Mouse (Mus musculus) left cerebral cortex, postnatal 14 days (tissue): ENCODE results near the gene Tmem39a. TPM values are rescaled to one million over a fixed set of nuclear protein-coding genes. Genes with fewer than 3 reads are reported as not detected.
A peak's percentile ranks its signal among the peaks of the same experiment; 100 is the strongest.

ENCODE experiments used
- DNase-seq, 2 experiments: peaks; one replicate each; pipeline ENCODE4 v3.0.0; 2021 to 2022; ENCODE audit warnings: low spot score in 2 of 2, mixed read lengths in 1 of 2
- intact Hi-C: fragments of 180-260 bp; cut with DNase I; formaldehyde crosslinking; loops from one replicate; pipeline ENCODE4 v1.15.1; 2025
- long read RNA-seq, 2 experiments: library from polyadenylated mRNA; stranded (forward); transcript quantifications; one replicate each; pipeline ENCODE4 v2.0.0; 2021
- total RNA-seq, 2 experiments: library from RNA; stranded (reverse); gene quantifications; 2 replicates each; pipeline ENCODE4 v1.2.3; 2021

Gene Tmem39a
- 10 to 100 TPM; 21.7 to 24.5 TPM for total RNA-seq
- long read RNA-seq, experiment 1, partial matches to known transcripts, result 0 of 2 reads
- long read RNA-seq, experiment 1, other reads (novel, unspliced or antisense), result 1 of 2 reads
- long read RNA-seq, experiment 2, partial matches to known transcripts, result 0 of 3 reads
- long read RNA-seq, experiment 2, other reads (novel, unspliced or antisense), result 2 of 3 reads

DNA sequence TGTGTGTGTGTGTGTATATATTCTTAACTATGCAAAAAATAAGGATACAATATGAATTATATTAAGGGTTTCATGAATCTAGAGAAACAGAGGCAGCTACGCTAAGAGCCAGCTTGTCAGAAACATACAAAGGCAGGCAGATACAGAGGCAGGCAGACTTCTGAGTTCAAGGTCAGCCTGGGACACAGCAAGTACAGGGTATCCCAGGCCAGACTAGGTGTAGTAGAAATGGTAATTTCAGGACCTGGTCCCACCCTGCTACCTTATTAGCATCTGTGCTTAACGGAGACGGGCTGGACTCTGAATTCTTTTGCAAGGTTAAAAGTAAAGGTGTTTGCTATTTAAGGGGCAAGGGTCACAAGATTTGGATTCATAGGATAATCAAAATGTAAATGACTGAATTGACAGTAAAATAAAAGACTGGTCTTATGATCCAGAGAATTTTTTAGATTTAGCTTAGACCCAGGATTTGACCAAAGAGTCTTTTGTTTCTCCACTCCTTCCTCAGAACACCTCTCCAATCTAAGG is at the start of gene Tmem39a:
Gene Tmem39a, plus strand, starts transcription at position 478 of the 528 bp plus-strand sequence.
- intact Hi-C loops, result no loop called here
- no peak for DNase-seq

DNA sequence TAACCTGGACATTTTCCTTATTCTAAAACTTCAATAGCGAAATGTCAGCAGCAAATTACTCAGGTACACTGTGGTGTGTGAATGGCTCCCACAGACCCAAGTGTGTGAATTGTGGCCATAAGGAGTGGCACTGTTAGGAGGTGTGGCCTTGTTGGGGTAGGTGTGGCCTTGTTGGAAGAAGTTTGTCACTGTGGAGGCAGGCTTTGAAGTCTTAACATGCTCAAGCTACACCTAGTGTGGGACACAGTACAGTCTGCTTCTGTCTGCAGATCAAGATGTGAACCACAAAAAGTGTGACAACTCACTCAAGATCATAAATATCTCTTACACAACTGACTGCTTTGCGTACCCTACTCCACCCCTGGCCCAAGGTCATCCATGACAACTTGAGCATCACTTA is 47.7 kb upstream of the Tmem39a start:
- no peak for DNase-seq
- intact Hi-C loops, result no loop called here

DNA sequence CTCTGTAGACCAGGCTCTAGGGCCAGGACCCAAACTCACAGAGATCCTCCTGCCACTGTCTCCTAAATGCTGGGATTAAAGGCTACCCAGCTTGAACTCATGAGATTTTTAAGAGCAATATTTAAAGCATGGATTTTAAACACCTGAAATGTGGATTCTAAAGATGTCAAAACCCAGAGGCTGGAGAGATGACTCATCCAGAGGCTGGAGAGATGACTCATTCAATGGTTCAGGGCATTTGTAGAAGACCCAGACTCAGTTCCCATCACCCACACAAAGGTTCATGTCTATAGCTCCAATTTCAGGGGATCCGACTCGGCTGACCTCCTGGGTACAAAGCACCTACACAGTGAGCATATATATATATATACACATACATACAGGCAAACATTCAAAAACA is 39.4 kb upstream of the Tmem39a start:
- intact Hi-C loops, result no loop called here
- DNase-seq, result no peak

DNA sequence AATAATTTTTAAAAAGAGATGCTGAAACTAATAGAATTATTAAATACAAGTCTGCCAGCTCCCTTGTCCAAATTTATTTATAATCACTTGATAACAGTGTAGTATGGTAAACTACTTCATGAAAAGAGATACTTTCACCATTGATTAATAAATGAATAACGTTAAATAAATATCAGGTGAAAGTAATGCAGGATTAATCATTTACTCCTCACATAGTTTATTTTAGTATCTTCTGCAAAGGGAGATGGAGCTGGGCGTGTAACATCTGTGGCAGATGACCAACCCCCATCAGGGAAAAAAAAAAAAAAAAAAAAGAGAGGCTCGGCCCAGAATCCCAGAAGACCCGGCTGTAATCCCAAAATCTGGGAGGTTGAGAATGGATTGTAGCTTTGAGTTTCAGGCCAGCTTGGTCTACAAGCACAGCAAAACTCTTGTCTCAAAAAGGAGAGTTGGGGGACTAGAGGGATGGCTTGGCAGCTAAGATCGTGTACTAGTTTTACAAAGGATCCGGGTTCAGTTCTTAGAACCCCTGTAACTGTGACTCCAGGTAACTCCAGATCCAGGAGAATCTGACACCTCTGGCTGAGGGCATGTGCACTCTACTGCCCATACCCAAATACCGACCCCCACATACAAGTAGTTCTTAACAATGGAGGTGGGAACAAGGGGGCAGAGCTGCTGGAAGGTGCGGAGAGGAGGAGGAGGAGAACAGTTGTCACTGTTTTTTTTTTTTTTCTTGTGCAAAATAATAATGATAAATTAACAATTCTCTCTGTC is 37.1 kb upstream of the Tmem39a start:
- intact Hi-C loops, result no loop called here

DNA sequence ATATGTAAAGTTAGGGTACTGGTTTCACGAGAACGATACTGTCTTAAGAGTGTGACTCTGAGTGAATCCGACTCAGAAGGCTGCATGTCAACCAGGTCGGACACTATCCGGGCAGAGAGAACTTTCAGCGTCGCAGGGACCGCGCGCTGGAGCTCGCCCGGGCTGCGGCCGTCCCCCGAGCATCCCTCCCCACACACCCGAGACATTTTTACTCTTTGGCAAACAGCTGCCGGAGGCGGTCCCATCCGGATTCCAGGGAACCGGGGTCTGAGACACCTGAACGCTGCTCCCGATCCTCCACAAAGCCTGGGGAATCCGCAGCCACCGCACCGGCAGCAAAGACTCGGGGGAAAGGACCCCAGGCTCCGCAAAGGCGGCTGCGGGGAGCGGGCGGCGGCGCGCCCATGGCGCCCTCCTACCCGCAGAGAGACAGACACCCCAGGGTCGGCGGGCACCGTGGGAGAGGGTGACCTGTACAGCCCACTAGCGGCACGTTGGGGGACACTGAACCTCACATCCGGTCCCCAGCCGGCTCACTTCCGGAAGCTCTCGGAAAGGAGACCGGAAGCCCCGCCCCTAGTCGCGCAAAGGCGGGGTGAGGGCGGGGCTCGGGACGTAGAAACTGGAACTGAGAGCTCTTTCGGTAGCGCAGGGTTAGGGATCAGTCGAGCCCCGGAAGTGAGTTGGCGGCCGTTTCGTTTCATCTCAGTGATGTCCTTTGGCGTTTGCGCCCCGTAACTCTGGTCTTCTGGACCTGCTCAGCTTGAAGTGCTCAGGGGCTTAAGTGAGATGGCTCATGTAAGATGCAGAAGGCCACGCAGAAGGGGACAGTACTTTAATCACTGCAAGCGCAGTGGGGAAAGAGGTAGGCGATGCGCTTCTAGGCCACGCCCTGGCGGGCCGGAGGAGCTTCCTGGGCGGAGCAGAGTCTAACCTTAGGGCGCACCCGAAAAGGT is 36.1 kb upstream of the Tmem39a start, which contains the start of gene Timmdc1:
Gene Timmdc1, minus strand, starts transcription at position 535 of the 956 bp plus-strand sequence.
- DNase-seq, result peak; percentile 95 to 96
- intact Hi-C loops, result no loop called here

More for the DNA sequence above, 37.1 kb upstream of the Tmem39a start:
- no peak for DNase-seq

DNA sequence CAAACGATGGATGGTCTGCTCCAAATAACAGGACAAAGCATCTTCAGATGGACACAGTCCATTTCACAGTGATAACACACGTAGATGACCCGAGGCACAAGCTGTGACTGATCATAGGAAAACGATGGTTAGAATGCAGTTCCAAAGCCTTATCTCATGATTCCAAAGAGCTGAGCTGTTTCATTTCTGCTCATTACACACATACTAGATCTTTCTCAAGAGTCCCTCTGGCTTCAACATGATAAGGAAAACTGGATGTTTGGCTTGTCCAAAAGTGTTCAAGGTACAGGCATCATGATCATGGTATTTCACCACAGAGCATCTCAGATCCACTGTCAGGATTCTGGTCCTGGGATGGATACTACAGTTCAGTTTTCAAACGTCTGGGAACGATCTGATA is 32.2 kb upstream of the Tmem39a start:
- intact Hi-C loops, result no loop called here
- DNase-seq, result no peak

DNA sequence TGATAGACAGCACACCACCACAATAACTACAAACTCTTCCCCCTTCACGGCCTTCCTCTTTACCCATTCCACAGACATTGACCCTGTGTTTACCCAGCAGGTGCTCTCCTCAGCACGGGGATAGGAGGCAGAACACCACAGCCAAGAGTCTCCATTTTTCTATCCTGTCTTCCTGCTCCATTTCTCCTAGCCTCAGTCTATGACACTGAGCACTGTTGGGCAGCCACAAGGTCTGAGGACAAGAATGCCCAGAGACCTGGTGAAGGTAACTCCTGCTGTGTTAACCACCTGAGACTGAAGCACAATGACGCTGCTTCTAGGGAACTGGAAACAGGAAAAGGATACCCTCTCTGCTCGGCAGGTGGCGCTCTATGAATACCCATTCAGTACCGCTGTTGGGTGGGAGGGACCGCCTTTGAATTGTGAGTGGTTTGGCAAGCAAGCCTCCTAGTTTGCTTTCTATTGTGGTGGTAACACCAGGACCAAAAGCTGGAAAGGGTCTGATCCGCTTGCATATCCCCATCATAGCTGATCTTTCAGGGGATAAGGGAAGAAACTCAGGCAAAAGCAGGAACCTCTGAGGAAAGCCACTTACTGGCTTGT is 21.9 kb upstream of the Tmem39a start:
- DNase-seq, result peak; percentile 81 to 82
- intact Hi-C loops, result loop anchor here (10.0 kb wide), 1 partner anchor 278 kb away; no protein-coding TSS in a partner anchor

DNA sequence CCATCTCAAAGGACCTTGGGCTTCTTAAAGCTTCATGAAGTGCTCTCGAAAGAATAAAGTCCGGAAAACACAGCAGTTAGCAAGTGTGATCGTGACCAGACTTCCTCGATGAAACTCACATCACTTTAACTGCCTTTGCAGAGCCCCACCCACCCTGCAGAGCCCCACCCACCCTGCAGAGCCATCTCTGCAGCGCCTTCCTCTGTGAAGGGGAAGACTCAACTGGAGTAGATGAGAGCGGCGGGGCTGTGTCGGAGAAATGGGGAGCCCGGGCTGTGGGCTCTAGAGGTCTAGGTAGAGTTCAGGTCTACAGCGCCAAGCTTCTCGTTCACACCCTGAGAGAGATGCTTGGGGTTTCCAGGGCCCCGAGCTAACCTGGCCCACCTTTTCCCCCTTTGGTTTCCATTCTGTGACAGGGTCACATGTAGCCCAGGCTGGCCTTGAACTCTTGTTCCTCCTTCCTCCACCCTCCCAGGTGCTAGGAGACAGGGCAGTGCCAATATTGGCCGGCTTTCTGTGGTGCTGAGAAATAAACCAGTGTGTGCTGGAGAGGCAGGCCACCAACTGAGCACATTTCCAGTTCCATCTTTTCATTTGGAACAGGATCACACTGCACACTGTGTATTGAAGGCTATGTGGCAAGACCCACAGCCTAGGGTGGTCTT is 19.6 kb upstream of the Tmem39a start:
- intact Hi-C loops, result loop anchor here (10.0 kb wide), 1 partner anchor 276 kb away; no protein-coding TSS in a partner anchor
- no peak for DNase-seq

DNA sequence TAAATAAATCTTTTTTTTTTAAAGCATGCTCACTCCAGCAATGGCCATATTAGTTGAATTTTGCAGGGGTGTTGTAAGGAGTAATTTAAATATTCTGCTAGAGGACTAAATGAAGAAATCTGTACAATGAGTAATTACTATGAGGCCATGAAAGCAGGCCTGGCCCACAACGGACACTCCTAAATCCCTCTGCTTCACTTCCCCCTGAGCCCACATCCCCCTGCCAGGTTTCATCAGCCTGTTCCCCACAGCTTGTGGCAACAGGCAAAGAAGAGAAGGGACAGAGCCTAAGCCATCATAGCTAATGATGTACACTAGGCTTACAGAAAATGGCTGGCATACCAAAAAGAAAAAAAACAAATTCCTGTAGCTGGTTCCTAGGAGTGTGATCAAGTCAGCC is 10.5 kb upstream of the Tmem39a start:
- no peak for DNase-seq
- intact Hi-C loops, result no loop called here

DNA sequence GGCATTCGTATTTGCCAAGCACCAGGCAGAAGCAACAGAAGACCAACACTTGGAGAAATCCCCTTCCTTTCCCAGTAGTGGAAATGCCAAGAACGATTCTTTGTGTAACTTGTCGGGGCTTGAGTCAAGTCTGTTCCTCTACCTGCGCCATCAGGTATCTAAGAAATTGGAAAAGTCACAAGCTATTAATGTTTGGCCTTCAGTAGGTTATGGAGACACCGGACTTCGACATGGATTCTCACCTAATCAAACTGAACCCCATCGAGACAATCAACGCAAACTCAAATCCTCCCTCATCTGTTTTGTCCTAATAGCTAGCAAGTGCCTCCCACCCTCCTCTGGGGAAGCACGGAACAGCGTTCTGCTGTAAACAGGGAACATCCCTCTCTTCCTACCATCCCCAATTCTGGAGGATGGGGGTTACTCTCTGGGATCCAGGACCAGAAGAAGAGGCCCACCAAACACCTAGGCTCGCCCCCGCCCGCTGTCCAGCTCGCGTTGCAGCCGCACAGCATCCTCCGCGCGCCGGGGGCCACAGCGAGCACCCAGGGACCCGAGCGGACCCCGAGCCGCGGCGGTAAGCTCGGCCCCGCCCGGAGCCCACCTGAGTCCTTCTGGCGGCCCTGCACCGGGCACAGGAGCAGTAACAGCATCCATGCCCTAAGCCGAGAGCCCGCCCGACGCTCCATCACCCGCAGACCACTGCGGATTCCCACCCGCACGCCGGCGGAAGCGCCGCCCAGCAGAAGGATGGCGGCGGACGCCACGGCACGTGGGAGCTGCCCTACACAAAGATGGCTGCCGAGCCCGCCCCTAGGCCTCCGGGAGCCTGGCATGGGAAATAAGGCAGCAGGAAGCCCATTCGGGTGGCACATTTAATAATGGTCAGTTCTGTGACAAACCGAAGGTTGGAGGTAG is 8.8 kb upstream of the Tmem39a start, which contains the start of gene Poglut1:
Gene Poglut1, minus strand, starts transcription at position 780 of the 918 bp plus-strand sequence.
- DNase-seq, result peak; percentile 75 to 84
- intact Hi-C loops, result no loop called here

DNA sequence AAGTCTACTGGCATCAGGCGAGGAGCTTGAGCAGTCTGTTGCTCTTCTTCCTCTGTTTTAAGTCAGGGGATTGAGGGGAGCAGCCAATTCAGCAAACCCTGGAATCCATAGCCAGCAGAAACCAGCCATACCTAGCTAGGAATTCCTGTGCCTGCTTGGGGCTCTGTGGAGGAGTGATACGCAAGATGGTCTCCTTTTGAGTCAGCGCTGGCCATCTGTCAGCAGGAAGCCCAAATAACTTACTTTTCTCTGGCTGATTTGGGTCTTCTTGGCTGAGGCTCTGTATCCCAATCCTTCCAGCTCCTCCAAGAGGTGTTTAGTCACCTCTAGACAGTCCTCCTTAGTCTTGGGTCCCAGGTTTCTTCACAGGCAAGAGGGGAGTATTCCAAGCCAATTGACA is 2.5 kb upstream of the Tmem39a start:
- intact Hi-C loops, result no loop called here
- DNase-seq, result no peak

DNA sequence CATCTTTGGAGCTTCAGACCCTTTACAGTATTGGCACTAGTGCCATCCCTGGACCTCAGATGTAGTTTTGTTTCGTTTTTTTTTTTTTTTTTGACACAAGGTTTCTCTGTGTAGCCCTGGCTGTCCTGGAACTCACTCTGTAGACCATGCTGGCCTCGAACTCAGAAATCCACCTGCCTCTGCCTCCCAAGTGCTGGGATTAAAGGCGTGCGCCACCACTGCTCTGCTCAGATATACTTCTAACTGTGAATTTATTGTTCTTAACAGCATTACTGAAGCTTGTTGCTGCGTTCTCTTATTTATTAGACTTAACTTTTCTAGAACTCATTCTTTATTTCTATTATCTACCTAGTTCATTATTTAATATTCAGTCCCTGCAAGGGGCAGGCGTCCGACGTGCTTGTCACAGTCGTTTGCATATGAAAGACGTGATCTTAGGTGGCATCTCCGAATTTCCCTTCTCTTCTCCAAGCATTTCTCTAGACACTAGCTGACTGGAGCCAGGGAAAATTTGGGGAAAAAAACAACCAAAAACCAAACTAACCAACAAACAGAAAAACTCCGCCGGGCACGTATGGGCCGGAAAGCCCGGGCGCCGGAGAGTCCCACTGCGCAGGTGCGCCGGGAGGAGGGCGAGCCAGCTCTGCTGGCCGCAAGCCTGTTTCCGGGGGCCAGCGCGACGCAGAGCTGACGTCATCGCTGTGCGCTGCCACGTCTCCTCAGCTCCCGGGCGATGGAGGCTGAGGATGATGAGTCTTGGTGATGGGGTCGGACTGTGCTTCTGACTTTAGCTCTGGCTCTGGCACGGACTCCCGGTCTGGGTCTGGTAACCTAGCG is 3.9 kb downstream of the Tmem39a start:
- peak; percentile 94 to 97 for DNase-seq
- intact Hi-C loops, result no loop called here

DNA sequence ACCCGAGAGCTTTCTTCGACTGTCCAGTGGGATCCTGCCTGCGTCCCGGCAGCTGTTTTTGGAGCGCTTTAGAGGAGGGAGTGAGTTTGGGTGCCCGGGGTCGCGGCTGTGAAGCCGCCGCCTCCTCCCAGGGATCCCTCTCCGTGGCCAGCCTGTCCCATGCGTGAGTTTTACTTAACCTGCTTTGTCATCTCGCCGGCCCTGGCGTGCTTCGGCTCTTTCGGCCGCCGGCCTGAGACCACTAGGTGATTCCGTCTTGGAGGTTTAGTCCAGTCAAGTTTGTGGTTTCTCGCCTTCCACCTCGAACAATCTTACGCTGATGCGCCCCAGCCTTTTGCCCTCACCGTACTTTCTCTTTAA is 4.5 kb downstream of the Tmem39a start:
- DNase-seq, result no peak
- intact Hi-C loops, result no loop called here

DNA sequence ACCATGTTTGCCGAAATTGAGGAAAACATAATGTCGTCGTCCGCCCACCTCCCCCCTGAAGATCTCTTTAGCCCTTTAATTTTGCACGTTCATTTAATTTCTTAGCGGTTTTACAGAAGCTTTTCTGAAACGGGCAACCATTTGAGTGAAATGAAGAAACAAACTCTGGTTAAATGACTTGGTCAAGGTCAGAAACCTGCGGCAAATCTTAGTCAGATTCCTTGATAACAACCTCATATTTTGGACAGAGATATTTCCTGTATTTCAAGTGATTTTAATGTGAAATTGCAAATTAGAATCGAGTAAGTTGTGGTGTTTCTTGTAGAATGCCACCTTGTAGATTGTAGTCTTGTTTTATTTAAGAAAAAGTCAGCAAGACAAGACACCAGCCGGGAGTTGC is 5.0 kb downstream of the Tmem39a start:
- no peak for DNase-seq
- intact Hi-C loops, result no loop called here

DNA sequence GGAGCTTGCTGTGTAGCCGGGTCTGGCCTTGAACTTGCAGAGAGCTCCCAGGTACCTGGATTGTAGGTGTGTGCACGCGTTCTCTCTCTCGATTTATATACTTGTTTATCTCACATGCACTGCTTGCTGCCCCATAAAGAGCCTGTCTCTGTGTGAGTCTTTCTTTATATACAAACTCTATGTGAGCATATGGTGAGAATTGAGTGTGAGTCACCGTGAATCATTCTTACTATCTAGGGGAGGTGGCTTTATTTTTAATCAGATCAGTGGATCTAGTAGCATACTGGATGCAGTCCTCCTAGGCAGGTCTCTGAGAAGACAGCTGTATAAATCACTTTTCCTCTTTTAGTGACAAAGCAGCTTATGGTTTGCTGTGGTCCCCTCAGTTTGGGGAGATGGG is 9.7 kb downstream of the Tmem39a start:
- intact Hi-C loops, result no loop called here
- DNase-seq, result no peak

DNA sequence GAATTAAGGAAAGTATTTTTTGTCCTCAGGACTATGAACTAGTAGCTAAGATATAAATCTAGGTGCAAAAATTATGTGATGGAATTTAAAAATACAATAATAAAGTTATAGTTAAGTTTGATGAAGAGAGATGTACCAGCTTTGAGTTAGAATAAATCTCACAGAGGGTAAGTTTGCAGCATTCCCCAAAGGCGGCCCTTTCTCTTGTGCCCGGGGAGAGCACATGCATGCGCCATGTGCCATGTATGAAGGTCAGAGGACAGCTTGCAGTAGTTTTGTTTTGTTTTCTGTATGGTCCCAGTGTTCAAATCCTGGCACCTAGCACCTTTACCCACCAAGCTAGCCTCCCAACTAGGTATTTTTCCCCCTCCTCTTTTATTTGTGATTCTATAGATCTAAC is 13.0 kb downstream of the Tmem39a start:
- no peak for DNase-seq
- intact Hi-C loops, result no loop called here

DNA sequence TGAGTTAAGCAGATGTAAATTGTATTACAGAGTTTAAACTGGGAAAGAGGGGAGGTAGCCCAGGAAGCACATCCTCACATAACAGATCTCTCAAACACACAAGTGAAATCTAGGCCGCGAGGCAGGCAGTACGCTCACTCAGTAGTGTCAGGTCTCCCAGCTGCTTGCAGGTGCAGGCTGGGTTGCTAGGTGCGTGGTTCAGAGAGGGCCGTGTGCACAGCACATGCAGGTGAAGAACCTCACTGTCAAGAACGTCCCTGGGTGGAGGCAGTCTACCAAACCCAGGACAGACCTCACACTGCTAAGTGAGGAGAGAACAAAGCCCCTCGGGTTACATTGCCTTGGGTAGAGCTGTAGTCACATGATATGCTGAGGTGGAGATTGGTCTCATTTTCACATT is 26.3 kb downstream of the Tmem39a start:
- no peak for DNase-seq
- intact Hi-C loops, result no loop called here
